Mouse (Mus musculus): Measurements from ENCODE around the gene Sf3b5.

DNA sequence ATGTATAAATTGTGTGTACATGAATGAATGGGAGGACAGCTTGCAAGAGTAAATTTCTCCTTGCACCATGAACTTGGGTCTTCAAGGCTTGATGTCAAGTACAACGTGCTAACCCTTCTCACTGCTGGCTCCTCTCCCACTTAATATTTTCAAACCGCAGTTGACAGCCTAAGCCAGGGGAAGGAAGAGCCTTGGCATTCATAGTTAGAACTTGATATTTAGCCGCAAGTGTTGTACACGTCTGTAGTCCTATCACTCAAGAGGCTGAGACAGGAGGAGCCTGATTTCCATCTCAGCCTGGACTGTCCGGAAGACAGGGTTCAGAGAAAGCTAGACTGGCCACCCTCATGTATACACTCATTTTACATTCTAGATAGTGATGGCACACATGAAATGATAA, 22.6 kb downstream of the Sf3b5 start:
- TF ChIP-seq CTCF (IDR thresholded peaks at IDR 0.05; ENCODE audit: low read depth) (no peak), EP300 (IDR thresholded peaks at IDR 0.05; ENCODE audit: low read depth) (no peak)
